Mouse (Mus musculus) liver, embryonic 14.5 days (tissue): Measurements from ENCODE around the gene Sgip1. TPM values are rescaled to one million over a fixed set of nuclear protein-coding genes. Genes with fewer than 3 reads are reported as not detected.

Source experiments
- ATAC-seq: fragments of 200-750 bp; cut with Nextera tagmentation; 2 replicates; pipeline ENCODE4 v1.8.0; 2017; ENCODE audit warnings: moderate number of reproducible peaks, mild to moderate bottlenecking, moderate library complexity; ENCODE audit not compliant: insufficient read depth
- DNase-seq, 3 experiments: peaks; one replicate each; pipeline ENCODE4 v3.0.0-alpha.2; 2012 to 2013; ENCODE audit warnings: low read depth in 3 of 3, low spot score in 3 of 3
- H3K27ac ChIP-seq: fragments of 300-500 bp; sonication (generic); 2 replicates; pipeline ENCODE4 v1.5.1; 2014; ENCODE audit warnings: moderate library complexity, mild to moderate bottlenecking, control low read depth, inconsistent platforms
- H3K27me3 ChIP-seq: fragments of 300-500 bp; sonication (generic); 2 replicates; pipeline ENCODE4 v1.6.1; 2014; ENCODE audit warnings: mild to moderate bottlenecking, low read length, moderate library complexity; ENCODE audit not compliant: control insufficient read depth, insufficient read depth
- H3K36me3 ChIP-seq: fragments of 300-500 bp; sonication (generic); replicated peaks from 2 replicates; pipeline ENCODE4 v1.6.1; 2014; ENCODE audit warnings: low read depth; ENCODE audit not compliant: control insufficient read depth, insufficient read depth
- H3K4me1 ChIP-seq, 2 experiments: fragments of 200-500 bp in 1 of 2; fragments of 300-500 bp in 1 of 2; sonication (generic) in 1 of 2; replicated peaks; 2 replicates each; pipeline ENCODE4 v1.6.1; 2012 to 2014; ENCODE audit warnings: antibody characterized with exemption in 1 of 2, inconsistent platforms in 1 of 2, low read length in 1 of 2; ENCODE audit not compliant: control insufficient read depth in 2 of 2, insufficient read depth in 2 of 2
- H3K4me2 ChIP-seq: fragments of 300-500 bp; sonication (generic); 2 replicates; pipeline ENCODE4 v1.6.1; 2014; ENCODE audit warnings: low read depth, mild to moderate bottlenecking, control low read depth, moderate library complexity
- H3K4me3 ChIP-seq, 2 experiments: fragments of 200-500 bp in 1 of 2; fragments of 300-500 bp in 1 of 2; sonication (generic) in 1 of 2; 2 replicates each; pipeline ENCODE4 v1.5.1; 2012 to 2014; ENCODE audit warnings: low read depth in 2 of 2, low read length in 2 of 2, mild to moderate bottlenecking in 2 of 2, control low read depth in 1 of 2, inconsistent platforms in 1 of 2, moderate library complexity in 1 of 2; ENCODE audit not compliant: insufficient read depth in 1 of 2
- H3K9ac ChIP-seq: fragments of 300-500 bp; sonication (generic); replicated peaks from 2 replicates; pipeline ENCODE4 v1.6.1; 2014; ENCODE audit warnings: mild to moderate bottlenecking, control low read depth, moderate library complexity
- H3K9me3 ChIP-seq: fragments of 300-500 bp; sonication (generic); 2 replicates; pipeline ENCODE4 v1.6.1; 2016; ENCODE audit warnings: low read length, mixed read lengths; ENCODE audit not compliant: control insufficient read depth
- CTCF ChIP-seq: IDR thresholded peaks from 2 replicates; pipeline ENCODE4 v1.5.1; 2016; ENCODE audit warnings: antibody characterized with exemption, low read depth, control low read depth
- EP300 ChIP-seq: IDR thresholded peaks from 2 replicates; pipeline ENCODE4 v1.6.1; 2016; ENCODE audit warnings: antibody characterized with exemption, low read depth
- WGBS: fragments of 180-500 bp; shearing (Covaris S2); extraction: QIAGEN DNeasy Blood & Tissue Kit; methylation state at CpG from one replicate; pipeline ENCODE4 v1.1.7; 2014; ENCODE audit not compliant: insufficient replicate concordance; 5-methylcytosine and 5-hydroxymethylcytosine counted together
- polyA plus RNA-seq, 2 experiments: library from polyadenylated mRNA; depleted of rRNA in 1 of 2; stranded (reverse) in 1 of 2; unstranded in 1 of 2; fragments of >200 nt; fragmentation: Nextera tagmentation in 1 of 2; extraction: Ambion mirVana in 1 of 2; gene quantifications; 2 replicates each; pipeline versions ENCODE4 v1.2.1 to v1.2.3; 2012 to 2014

Sgip1 gene
- polyA plus RNA-seq, 2 experiments: 0.10 to 0.32 TPM

DNA sequence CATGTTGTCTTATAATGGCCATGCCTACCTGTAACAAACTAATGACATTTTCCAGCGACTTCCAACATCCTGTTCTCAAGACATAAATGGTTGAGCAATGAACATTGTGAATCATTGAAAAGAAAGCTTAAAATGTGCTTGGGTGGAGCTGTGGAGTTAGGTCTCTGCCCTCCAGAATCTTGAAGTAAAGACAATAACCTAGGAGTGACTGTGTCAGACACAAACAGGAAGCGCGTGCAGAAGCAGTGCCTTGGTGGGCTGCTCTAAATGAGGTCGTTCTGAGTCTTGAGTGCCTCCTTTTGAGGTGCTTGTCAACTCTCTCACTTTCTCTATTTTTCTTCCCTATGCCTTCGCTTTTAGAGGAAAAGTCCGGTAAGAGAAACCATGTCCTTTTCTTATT is 159.1 kb downstream of the Sgip1 start:
- Histone ChIP-seq H3K27ac (no peak overlapping the region), H3K9ac (no peak overlapping the region), H3K4me1 (no peaks in the 10 kb centered on the region), H3K36me3 (no peaks in the 10 kb centered on the region), H3K4me2 (no peak overlapping the region), H3K9me3 (no peaks in the 10 kb centered on the region; the same call in 1 of the 2 replicates), H3K4me3 (no peak overlapping the region), H3K27me3 (no peaks in the 10 kb centered on the region)
- ATAC-seq (no peak), DNase-seq (no peak)
- WGBS: 56% methylated on average over 6 of the region's 6 CpGs
- TF ChIP-seq EP300: no peak
- no peak for TF ChIP-seq CTCF

GRCm38 (mm10) chr4:102907843-102908427 is 166.8 kb downstream of the Sgip1 start:
- no peak for DNase-seq
- H3K9me3 ChIP-seq: no peaks in the 10 kb centered on the region
- ATAC-seq: no peak
- no peak overlapping the region for H3K27ac ChIP-seq
- no peak overlapping the region for H3K4me3 ChIP-seq
- TF ChIP-seq CTCF (no peak), EP300 (no peak)
- H3K4me1 ChIP-seq: no peaks in the 10 kb centered on the region
- H3K4me2 ChIP-seq: no peak overlapping the region
- H3K9ac ChIP-seq: no peak overlapping the region
- no peaks in the 10 kb centered on the region for H3K36me3 ChIP-seq
- H3K27me3 ChIP-seq: no peaks in the 10 kb centered on the region
- WGBS: 53% methylated on average over 7 of the region's 7 CpGs

DNA sequence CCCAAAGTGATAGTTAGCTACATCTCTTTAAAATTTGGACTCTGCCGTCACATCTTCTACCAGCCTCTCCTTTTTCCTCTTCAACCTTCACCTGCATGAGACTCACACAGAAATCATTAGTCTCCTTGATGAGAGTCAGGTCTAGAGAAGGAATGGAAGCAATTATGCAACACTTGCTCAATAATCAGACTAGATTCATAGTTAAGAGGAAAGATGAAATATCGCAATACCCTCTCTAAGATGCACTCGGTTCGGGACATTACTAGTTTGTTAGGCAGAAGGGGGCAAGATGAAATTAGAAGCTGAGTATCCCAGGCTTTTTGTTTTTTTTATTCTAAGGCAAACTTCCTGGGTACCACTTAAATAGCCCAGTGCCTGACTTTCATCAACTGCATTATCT is 169.1 kb downstream of the Sgip1 start:
- Histone ChIP-seq H3K9me3 (no peaks in the 10 kb centered on the region), H3K9ac (no peak overlapping the region)
- WGBS: 63% methylated on average over 4 of the region's 4 CpGs

DNA sequence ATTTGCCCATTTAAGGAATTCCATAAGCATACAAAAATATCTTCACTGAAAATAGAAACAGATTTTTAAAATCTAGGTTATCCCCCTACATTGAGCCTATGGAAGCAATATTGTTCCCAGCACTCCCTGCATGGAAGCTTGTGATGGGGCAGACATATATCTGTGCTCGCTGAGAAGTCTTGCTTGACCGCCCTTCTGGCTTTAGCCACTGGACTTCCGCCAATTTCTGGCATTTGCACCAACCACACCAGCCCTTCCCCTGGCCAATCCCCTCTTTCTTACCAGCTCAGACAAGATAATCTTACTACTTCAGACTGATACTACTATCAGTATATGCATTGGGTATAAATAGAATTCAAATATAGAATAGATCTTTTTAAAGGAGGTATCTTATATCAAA is 172.1 kb downstream of the Sgip1 start:
- H3K9me3 ChIP-seq: no peaks in the 10 kb centered on the region
- ATAC-seq (no peak), DNase-seq (no peak)
- H3K4me2 ChIP-seq: no peak overlapping the region
- no peak overlapping the region for H3K9ac ChIP-seq
- no peaks in the 10 kb centered on the region for H3K27me3 ChIP-seq
- no peak overlapping the region for H3K4me3 ChIP-seq
- H3K27ac ChIP-seq: no peak overlapping the region
- H3K4me1 ChIP-seq: no peaks in the 10 kb centered on the region
- TF ChIP-seq CTCF: no peak
- TF ChIP-seq EP300: no peak
- H3K36me3 ChIP-seq: no peaks in the 10 kb centered on the region
- WGBS: 64% methylated on average over 3 of the region's 3 CpGs

More for the DNA sequence above, 169.1 kb downstream of the Sgip1 start:
- H3K27me3 ChIP-seq: no peaks in the 10 kb centered on the region
- no peak for TF ChIP-seq CTCF
- no peak for TF ChIP-seq EP300
- no peak overlapping the region for H3K4me3 ChIP-seq
- H3K27ac ChIP-seq: no peak overlapping the region
- no peaks in the 10 kb centered on the region for H3K4me1 ChIP-seq
- no peak overlapping the region for H3K4me2 ChIP-seq
- DNase-seq (no peak), ATAC-seq (no peak)
- H3K36me3 ChIP-seq: no peaks in the 10 kb centered on the region

- no peak for ATAC-seq
- no peak overlapping the region for H3K27ac ChIP-seq
- WGBS: 42% methylated on average over 5 of the region's 5 CpGs
- no peaks in the 10 kb centered on the region for H3K9me3 ChIP-seq
- no peak overlapping the region for H3K9ac ChIP-seq
- H3K4me2 ChIP-seq: no peak overlapping the region
- no peaks in the 10 kb centered on the region for H3K4me1 ChIP-seq
- no peaks in the 10 kb centered on the region for H3K27me3 ChIP-seq
- H3K36me3 ChIP-seq: no peaks in the 10 kb centered on the region
- TF ChIP-seq CTCF: no peak
- no peak for TF ChIP-seq EP300
- no peak overlapping the region for H3K4me3 ChIP-seq
- DNase-seq: no peak
Measured at GRCm38 (mm10) chr4:102913700-102914327, 172.7 kb downstream of the Sgip1 start.
